Mouse (Mus musculus) heart, embryonic 14.5 days (tissue): ENCODE measurements around the gene Rfx4. TPM values are rescaled to one million over a fixed set of nuclear protein-coding genes. Genes with fewer than 3 reads are reported as not detected.

Experiments used
- ATAC-seq: fragments of 200-750 bp; cut with Nextera tagmentation; 2 replicates; pipeline ENCODE4 v1.8.0; 2017; ENCODE audit warnings: low read depth, moderate TSS enrichment; ENCODE audit not compliant: insufficient number of reproducible peaks, insufficient read depth, low FRiP score
- H3K27ac ChIP-seq, 2 experiments: fragments of 200-500 bp in 1 of 2; fragments of 300-500 bp in 1 of 2; sonication (generic) in 1 of 2; replicated peaks in 1 of 2; 2 replicates each; pipeline ENCODE4 v1.5.1; 2012 to 2014; ENCODE audit warnings: low read depth in 2 of 2, low read length in 2 of 2, control low read depth in 1 of 2, mild to moderate bottlenecking in 1 of 2, mixed read lengths in 1 of 2; ENCODE audit not compliant: control insufficient read depth in 1 of 2, insufficient read depth in 1 of 2
- H3K27me3 ChIP-seq: fragments of 300-500 bp; sonication (generic); 2 replicates; pipeline ENCODE4 v1.6.1; 2014; ENCODE audit warnings: mild to moderate bottlenecking, low read length, control low read depth; ENCODE audit not compliant: control insufficient read depth, insufficient read depth
- H3K36me3 ChIP-seq: fragments of 300-500 bp; sonication (generic); 2 replicates; pipeline ENCODE4 v1.6.1; 2014; ENCODE audit warnings: mild to moderate bottlenecking, control low read depth, low read length, mixed read lengths; ENCODE audit not compliant: control insufficient read depth, insufficient read depth
- H3K4me1 ChIP-seq, 2 experiments: fragments of 200-500 bp in 1 of 2; fragments of 300-500 bp in 1 of 2; sonication (generic) in 1 of 2; 2 replicates each; pipeline ENCODE4 v1.6.1; 2012 to 2014; ENCODE audit warnings: low read length in 2 of 2, control low read depth in 1 of 2, mixed read lengths in 1 of 2; ENCODE audit not compliant: control insufficient read depth in 2 of 2, insufficient read depth in 2 of 2
- H3K4me2 ChIP-seq: fragments of 300-500 bp; sonication (generic); 2 replicates; pipeline ENCODE4 v1.6.1; 2014; ENCODE audit warnings: mild to moderate bottlenecking, low read length
- H3K4me3 ChIP-seq, 2 experiments: fragments of 200-500 bp in 1 of 2; fragments of 300-500 bp in 1 of 2; sonication (generic) in 1 of 2; 2 replicates each; pipeline ENCODE4 v1.5.1; 2012 to 2014; ENCODE audit warnings: low read length in 2 of 2, mild to moderate bottlenecking in 2 of 2, control low read depth in 1 of 2, low read depth in 1 of 2, moderate library complexity in 1 of 2; ENCODE audit not compliant: control insufficient read depth in 1 of 2, insufficient read depth in 1 of 2
- H3K9ac ChIP-seq: fragments of 300-500 bp; sonication (generic); 2 replicates; pipeline ENCODE4 v1.6.1; 2014; ENCODE audit warnings: mild to moderate bottlenecking, low read length
- H3K9me3 ChIP-seq: fragments of 300-500 bp; sonication (generic); 2 replicates; pipeline ENCODE4 v1.6.1; 2016; ENCODE audit warnings: low read length, control low read depth; ENCODE audit not compliant: control insufficient read depth
- WGBS: fragments of 180-500 bp; shearing (Covaris S2); extraction: QIAGEN DNeasy Blood & Tissue Kit; methylation state at CpG from one replicate; pipeline ENCODE4 v1.1.7; 2014; 5-methylcytosine and 5-hydroxymethylcytosine counted together
- polyA plus RNA-seq: library from polyadenylated mRNA; unstranded; fragments of >200 nt; fragmentation: Nextera tagmentation; extraction: Ambion mirVana; gene quantifications from 2 replicates; pipeline ENCODE4 v1.2.1, GENCODE M21; 2014

Rfx4 gene
- polyA plus RNA-seq, 1 experiment from 2014 or later = not detected

DNA sequence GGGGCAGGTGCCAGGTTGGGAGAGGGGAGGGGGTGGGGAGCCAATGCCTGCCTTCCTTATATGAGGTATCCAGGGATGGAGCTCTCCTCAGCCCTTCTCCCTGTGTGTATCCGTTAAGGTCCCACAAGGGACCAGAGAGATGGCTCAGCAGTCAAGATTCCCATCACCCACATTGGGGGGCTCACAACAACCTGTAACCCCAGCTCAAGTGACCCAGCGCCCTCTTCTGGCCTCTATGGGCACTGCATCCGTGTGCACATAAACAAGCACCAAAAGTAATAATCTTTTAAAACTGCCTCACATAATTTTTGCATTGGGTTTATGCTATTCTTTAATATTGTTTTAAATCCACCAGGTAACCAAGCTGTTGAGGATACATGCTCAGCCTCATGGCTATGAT lies 25.8 kb upstream of the Rfx4 start:
- 75% methylated on average over 3 of the region's 3 CpGs for WGBS
- ATAC-seq = no peak

DNA sequence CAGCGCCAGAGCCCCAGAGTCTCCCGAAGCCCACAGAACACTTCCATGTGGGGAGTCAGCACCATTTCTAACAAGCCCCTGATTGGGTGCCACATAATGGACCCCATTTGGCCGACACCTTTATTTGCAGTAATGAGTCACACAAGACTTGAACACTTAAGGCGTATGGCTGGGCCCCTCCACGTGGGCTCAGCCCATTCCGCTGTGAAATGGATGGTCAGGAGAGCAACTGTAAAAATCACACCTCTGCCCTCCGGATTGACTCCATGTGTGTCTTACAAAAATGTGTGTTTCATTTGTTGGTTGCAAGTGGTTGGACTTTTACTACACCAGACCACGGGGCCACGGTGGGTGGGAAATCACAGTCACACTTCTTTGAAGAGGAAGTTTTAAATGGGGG lies 24.9 kb upstream of the Rfx4 start:
- 85% methylated on average over 9 of the region's 9 CpGs for WGBS

More for the DNA sequence above, 25.8 kb upstream of the Rfx4 start:
- no peak overlapping the region for H3K4me3 ChIP-seq
- H3K36me3 ChIP-seq = peaks cover 20% of the 10 kb centered on the region
- H3K9ac ChIP-seq = no peak overlapping the region
- peaks cover 3 to 11% of the 10 kb centered on the region in 2 experiments; a peak in 2 of 4 replicates for H3K4me1 ChIP-seq
- H3K9me3 ChIP-seq = no peaks in the 10 kb centered on the region
- H3K4me2 ChIP-seq = no peak overlapping the region
- no peaks in the 10 kb centered on the region for H3K27me3 ChIP-seq
- no peak overlapping the region for H3K27ac ChIP-seq

GRCm38 (mm10) chr10:84733511-84733910 lies 22.4 kb upstream of the Rfx4 start:
- H3K9me3 ChIP-seq = no peaks in the 10 kb centered on the region
- no peaks in the 10 kb centered on the region for H3K27me3 ChIP-seq
- H3K4me2 ChIP-seq = no peak overlapping the region
- H3K9ac ChIP-seq = no peak overlapping the region
- no peak for ATAC-seq
- H3K4me3 ChIP-seq = no peak overlapping the region
- H3K27ac ChIP-seq = no peak overlapping the region
- 43% methylated on average over 6 of the region's 6 CpGs for WGBS
- no peaks in the 10 kb centered on the region for H3K36me3 ChIP-seq
- peaks cover 3 to 11% of the 10 kb centered on the region in 2 experiments; a peak in 2 of 4 replicates for H3K4me1 ChIP-seq

More for the DNA sequence above, 24.9 kb upstream of the Rfx4 start:
- no peak overlapping the region for H3K9ac ChIP-seq
- peaks cover 11% of the 10 kb centered on the region for H3K36me3 ChIP-seq
- no peak overlapping the region for H3K4me3 ChIP-seq
- no peak overlapping the region for H3K4me2 ChIP-seq
- H3K27ac ChIP-seq = no peak overlapping the region
- H3K9me3 ChIP-seq = no peaks in the 10 kb centered on the region
- no peak for ATAC-seq
- H3K27me3 ChIP-seq = no peaks in the 10 kb centered on the region
- peaks cover 3 to 11% of the 10 kb centered on the region in 2 experiments; a peak in 2 of 4 replicates for H3K4me1 ChIP-seq

- WGBS = under 1% methylated on average over 63 of the region's 66 CpGs
- peaks cover 94% of the 10 kb centered on the region for H3K27me3 ChIP-seq
Measured at GRCm38 (mm10) chr10:84754851-84755785, 744 bp upstream of the Rfx4 start.

GRCm38 (mm10) chr10:84756435-84757095 lies 703 bp downstream of the Rfx4 start:
- no peak for ATAC-seq
- peak overlapping the region; percentile 69 for H3K4me2 ChIP-seq
- peak overlapping the region; percentile 17 to 31 for H3K4me3 ChIP-seq
- no peak overlapping the region for H3K27ac ChIP-seq
- WGBS = 1% methylated on average over 42 of the region's 42 CpGs
- no peaks in the 10 kb centered on the region for H3K36me3 ChIP-seq
- H3K9ac ChIP-seq = no peak overlapping the region
- H3K4me1 ChIP-seq = peaks cover 13 to 37% of the 10 kb centered on the region in 2 experiments; a peak in 3 of 4 replicates
- H3K9me3 ChIP-seq = no peaks in the 10 kb centered on the region
- H3K27me3 ChIP-seq = peaks cover 99% of the 10 kb centered on the region

More at GRCm38 (mm10) chr10:84754851-84755785, 744 bp upstream of the Rfx4 start:
- H3K4me3 ChIP-seq = peak overlapping the region; percentile 24 to 42; a peak in 3 of 4 replicates
- H3K4me2 ChIP-seq = peak overlapping the region; percentile 69
- ATAC-seq = peak; percentile 33; the same call in 1 of the 2 replicates
- no peaks in the 10 kb centered on the region for H3K9me3 ChIP-seq
- H3K27ac ChIP-seq = no peak overlapping the region
- H3K36me3 ChIP-seq = no peaks in the 10 kb centered on the region
- peaks cover 13 to 29% of the 10 kb centered on the region in 2 experiments; a peak in 3 of 4 replicates for H3K4me1 ChIP-seq
- no peak overlapping the region for H3K9ac ChIP-seq

- H3K4me3 ChIP-seq = no peak overlapping the region
- no peak overlapping the region for H3K9ac ChIP-seq
- no peaks in the 10 kb centered on the region for H3K36me3 ChIP-seq
- H3K4me2 ChIP-seq = no peak overlapping the region
- ATAC-seq = no peak
- 7% methylated on average over 22 of the region's 22 CpGs for WGBS
- H3K4me1 ChIP-seq = peaks cover 13 to 37% of the 10 kb centered on the region in 2 experiments; a peak in 3 of 4 replicates
- H3K27me3 ChIP-seq = peaks cover 98% of the 10 kb centered on the region
- no peaks in the 10 kb centered on the region for H3K9me3 ChIP-seq
- no peak overlapping the region for H3K27ac ChIP-seq
Measured at GRCm38 (mm10) chr10:84757426-84758199, 1.8 kb downstream of the Rfx4 start.

DNA sequence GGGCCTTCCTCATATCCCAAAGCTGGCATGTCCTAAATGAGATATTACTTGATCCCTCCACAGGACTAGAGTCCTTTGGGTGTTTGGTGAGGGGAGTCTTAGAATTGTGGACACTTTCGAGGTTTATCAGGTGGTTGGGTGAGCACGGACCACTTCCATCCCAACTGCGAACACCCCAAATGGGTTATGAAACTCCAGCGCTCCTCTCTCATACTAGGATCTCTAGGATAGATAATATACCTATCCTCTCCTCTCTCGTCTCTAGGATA lies 2.3 kb downstream of the Rfx4 start:
- no peak for ATAC-seq

More for the DNA sequence above, 2.3 kb downstream of the Rfx4 start:
- Histone ChIP-seq H3K4me1 (peaks cover 13 to 37% of the 10 kb centered on the region in 2 experiments; a peak in 3 of 4 replicates), H3K36me3 (no peaks in the 10 kb centered on the region), H3K9ac (no peak overlapping the region), H3K9me3 (no peaks in the 10 kb centered on the region), H3K4me2 (no peak overlapping the region), H3K4me3 (no peak overlapping the region), H3K27ac (no peak overlapping the region), H3K27me3 (peaks cover 98% of the 10 kb centered on the region)
- WGBS = 8% methylated on average over 5 of the region's 5 CpGs
